Mouse (Mus musculus) embryo, embryonic 11.5 days (tissue): ENCODE measurements around the gene Dhodh.
A peak's percentile ranks its signal among the peaks of the same experiment; 100 is the strongest.

ENCODE experiments used
- DNase-seq: peaks from one replicate; pipeline ENCODE4 v3.0.0-alpha.2; 2012; ENCODE audit warnings: low read depth, low spot score

Dhodh gene

DNA sequence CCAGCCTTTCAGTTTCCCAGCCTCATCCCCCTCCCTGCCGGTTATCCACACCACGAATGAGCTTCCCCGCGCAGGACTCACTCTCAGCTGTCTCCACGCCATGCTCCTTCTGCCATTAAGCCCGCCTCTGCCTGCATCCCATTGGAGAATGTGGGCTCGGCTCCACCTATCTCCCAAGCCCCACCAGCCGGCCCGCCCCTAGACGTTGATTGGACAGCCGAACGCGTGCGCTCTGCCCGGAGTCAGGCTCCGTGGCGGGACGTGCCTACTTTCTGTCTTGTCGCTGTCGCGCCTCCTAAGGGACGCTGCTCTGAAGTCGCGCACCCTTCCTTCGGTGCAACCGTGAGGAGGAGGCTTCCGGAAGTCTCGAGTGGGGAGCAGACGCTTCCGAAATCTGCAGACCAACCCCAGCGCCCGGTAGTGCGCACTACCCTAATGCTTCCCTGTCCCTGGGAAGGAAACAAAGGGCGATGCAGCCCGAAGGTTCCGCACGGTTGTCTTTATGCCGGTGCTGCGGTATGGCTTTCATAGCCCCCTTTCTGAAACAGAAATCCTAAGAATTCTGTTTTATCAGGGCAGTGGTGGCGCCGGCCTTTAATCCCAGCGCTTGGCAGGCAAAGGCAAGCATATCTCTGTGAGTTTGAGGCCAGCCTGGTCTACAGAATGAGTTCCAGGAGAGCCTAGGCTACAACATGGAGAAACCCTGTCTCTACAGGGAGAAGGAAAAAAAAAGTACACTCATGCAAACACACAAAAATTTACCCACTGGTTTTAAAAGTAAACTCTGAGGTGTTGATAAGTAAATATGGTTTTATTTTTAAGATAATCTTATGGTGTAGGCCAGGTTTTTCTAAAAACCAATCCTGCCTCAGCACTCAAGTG lies at the start of gene Dhodh:
Dhodh (minus strand) TSS at position 403 of the 882 bp plus-strand sequence.
- DNase-seq = peak; percentile 90

DNA sequence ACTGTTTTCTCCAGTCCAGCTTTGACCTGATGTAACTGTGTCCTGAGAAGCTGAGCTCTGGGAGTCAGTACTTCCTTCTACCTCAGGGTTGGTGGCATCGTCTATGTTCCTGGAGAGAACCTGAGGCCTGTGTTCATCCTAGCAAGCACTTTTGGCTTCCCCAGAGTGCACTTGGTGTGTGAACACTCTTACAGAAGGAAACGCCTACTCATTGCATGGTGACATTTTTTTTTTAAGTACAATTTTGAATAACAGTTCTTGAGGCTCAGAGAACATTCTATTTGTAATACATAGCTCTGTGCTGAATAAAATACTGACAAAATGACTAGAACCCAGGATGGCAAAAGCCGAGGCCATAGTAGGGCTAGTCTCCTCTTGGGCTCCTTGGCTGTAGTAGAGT lies 48.4 kb upstream of the Dhodh start:
- no peak for DNase-seq

DNA sequence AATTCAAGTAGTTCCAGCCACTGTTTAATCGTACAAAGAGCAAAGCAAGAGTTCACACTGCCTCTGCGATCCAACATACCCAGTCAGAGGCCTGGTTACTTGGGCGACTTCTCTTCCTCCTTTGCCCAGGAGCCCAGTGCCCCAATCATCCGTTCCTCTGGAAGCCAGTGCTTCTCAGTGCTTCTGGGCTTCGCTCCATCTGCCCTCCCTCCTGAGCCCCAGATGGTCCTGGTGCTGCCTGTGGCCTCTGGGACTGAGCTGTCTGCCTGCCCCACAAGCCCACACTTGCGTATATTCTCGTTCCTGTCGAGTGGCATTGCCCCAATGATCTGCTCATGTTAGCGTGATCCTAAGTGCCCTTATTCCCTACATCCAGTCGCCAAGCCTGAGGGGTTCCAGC lies 42.3 kb upstream of the Dhodh start:
- DNase-seq = no peak

DNA sequence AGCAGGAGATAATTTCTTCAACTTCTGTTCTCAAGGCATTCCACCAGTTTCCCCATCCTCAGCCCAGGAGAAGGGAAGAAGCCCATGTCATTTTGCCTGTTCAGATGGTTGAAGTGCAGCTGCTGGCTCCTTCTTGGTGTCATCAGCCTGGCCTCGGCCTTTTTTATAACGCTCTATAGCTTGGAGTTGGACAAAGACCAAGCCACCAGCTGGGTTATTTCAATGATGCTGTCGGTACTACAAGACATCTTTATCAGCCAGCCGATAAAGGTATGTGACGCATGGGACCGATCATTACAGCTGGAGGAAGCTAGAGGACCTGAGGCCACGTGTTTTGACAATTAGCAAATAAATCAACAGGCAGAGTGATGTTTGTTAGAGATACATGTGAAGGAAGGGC lies 40.0 kb upstream of the Dhodh start:
- no peak for DNase-seq

DNA sequence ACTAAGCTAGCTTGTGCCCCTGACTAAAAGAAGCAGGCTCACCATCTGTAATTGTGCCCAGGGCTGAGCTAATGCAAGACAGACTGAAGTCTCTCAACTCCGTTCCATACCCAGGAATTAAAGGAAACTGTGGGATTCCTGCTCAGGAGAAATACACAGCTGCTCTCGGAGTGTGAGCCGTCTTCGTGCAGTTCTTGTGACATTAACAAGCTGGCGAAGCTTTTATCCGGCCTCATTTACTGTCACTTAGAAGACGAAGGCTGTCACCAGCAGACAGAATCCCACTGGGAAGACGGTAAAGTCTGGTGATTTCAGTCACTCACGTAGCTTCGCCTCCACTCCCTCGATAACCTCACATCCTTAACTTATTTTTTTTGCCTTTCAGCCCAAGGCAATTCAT lies 38.9 kb upstream of the Dhodh start:
- no peak for DNase-seq

DNA sequence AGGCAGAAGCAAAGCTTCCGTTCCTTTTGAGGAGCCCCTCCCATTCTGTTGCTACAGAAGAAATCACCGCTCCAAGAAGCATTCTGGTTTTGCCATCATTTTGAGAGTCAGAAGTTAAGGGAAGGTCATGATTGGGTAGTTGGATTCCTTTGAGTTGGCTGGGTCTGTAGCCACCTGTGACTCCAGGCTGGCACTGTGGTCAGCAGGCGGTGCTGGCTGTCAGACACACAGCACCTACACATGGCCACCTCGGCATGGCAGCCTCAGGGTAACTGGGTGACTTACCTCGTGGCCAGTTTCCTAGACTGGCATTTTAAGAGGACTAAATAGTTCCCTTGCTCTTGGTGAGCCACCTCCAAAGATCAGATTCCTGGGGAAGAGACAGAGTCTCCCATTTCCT lies 32.8 kb upstream of the Dhodh start:
- DNase-seq = no peak

DNA sequence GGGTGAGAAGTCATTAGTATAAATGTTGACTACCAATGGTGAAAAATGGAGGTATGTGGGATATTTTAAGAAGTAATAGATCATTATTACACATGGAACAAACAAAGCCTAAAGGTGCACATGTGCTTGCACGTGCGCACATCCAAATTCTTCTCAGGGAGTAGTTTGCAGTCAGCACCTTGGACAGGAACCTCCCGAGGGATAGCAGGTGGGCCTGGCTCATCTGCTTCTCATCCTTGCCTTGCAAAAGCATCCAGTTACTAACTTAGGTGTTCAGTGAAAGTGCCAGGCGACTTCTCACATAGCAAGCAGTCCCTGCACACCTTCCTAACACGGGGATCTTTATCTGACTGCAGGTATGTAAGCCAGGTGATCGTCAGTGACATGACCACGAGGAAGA lies 31.9 kb upstream of the Dhodh start:
- DNase-seq = no peak

DNA sequence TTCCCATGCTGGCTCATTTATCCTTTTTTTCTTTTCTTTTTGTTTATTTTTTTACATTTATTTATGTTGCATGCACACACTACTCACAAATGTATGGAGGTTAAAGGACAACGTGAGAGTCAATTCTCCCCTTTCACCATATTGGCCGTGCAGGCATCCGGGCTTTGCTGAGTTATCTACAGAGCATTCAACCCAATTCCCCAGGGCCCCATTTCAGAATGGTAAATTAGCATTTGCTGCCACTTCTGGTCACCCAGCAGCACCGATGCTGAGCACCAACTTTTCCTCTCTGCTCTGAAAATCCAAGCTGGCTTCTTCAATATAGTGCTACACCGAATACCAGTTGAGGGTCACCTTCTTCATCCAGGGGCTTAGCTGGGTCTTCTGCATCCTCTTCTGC lies 30.4 kb upstream of the Dhodh start:
- DNase-seq = no peak

DNA sequence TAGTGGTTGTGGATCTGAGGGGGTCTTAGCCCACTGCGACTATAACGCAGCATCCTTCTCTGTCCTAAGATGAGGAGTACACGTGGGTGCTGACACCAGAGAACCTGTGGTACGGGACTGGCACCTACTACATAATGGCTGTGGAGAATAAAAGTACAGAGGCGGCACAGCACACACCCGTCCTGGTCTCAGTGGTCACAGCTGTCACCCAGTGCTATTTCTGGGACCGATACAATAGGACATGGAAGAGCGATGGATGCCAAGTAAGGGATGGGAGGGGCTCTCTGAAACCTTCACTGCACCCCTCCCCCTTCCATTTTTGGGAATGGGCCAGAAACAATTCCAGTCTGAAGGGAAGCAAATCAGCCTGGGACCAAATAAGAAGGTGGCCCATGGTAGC lies 26.7 kb upstream of the Dhodh start:
- no peak for DNase-seq

DNA sequence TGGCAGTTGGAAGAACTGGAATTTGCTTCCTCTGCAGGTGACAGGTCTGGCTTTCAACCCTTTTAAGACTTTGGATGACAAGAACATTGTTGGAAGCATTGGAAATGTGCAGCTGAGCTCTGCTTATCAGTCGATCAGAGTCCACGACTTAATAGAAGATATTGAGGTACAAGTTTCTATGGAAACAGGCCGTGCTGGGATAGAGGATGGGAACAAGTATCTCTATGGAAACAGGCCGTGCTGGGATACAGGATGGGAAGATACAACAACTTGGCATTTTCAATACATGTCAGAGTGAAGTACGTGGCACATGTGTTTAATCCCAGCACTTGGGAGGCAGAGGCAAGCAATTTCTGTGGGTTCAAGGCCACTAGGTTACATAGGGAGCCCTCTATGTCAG lies 24.0 kb upstream of the Dhodh start:
- no peak for DNase-seq

DNA sequence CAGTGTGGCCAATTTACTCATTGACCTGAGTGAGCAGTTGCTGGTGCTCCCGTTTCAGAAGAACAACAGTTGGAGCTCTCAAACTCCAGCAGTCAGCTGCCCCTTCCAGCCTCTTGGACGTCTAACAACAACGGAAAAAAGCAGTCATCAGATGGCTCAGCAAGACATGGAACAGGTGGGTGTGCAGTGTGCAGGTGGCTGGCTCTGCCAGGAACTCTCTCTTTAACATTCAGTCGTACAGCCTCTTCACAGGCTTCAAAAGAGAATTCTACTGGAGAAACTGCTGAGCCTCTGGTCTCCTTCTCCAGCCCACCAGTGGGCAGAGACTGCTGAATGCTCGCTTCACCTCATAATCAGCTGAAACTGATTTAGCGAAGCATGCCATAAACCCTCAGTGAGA lies 20.2 kb upstream of the Dhodh start:
- DNase-seq = no peak

DNA sequence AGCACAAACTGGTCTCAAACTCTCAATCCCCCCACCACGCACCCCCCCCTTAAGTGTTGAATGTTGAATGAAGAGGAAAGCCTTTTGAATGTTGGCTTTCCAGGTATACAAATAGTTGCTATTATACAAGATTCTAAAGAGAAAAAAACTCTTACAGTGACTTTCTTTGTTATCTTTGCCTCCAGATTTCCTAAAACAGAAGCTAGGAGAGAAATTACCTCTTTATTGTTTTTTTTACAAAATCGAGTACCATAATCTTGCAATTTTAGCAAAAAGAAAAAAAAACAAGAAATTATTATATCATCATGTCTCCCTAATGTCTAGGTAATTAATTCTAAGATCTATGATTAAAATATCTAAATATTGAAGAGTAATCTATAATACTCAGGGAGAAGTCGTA lies 7.1 kb upstream of the Dhodh start:
- no peak for DNase-seq

DNA sequence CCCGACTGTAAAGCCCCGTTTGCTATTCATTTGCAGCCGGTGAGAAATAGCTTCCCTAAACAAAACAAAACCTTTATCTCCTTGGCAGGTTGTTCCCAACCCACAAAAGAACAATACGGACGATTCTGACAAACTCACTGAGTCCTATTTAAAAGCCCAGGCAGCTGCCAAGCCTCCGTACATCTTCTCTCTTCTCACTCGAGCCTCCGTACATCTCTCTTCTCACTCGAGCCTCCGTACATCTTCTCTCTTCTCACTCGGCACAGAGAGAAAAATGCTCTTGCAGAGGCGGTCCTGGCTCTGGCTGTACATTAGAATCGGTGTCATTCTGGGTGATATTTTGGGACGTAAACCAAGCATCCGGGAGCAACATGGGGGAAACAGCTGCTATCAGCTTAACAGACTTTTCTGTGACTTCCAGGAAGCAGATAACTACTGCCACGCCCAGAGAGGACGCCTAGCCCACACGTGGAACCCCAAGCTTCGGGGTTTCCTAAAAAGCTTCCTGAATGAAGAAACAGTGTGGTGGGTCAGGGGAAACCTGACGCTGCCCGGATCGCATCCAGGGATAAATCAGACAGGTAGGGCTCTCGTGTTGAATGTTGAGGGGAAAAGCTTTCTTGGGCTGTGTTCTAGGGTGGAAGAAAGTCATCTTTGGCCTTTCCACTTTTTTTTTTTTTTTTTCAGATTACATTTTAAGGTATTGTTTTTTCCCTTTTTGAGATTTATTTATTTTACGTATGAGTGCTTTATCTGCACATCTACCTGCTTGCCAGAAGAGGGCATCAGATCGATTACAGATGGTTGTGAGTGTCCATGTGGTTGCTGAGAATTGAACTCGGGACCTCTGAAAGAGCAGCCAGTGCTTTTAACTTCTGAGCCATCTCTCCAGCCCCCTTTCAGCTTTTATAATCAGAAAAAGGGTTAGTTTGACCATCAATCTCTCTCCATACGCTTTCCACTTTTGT lies 6.1 kb upstream of the Dhodh start, which contains the start of gene Pkd1l3:
Pkd1l3 (plus strand) TSS at position 275 of the 968 bp plus-strand sequence.
- no peak for DNase-seq

DNA sequence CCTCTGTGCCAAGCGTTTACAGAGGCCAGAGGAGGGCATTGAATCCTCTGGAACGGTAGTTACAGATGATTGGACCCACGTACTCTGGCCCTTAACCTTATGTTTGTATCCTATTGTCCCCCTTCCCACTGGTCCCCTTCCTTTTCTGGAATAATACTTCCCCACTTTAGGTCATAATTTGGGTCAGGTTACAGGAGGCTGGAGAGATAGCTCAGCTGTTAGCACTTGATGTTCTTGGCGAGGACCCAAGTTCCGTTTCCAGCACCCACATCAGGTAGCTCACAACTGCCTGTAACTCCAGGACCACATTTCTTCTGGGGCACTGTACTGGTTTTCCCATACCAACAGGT lies 655 bp upstream of the Dhodh start:
- DNase-seq = no peak

DNA sequence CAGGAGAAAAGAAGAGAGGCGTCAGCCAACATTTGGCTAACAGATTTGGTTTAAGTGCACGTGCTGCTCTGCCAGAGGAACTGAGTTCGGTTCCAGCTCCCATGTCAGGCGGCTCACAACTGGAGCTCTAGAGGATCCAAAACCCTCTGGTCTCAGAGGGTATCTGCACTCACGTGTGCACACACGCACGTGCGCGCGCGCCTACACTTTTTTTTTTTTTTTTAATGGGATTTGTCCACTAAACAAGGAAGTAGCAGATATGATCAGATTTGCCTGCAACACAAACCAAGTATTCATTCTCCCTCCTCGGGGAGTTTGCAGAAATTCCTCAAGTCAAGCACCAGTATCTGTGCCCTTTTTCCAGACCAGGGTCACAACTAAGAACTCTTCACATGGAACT lies 823 bp downstream of the Dhodh start:
- DNase-seq = no peak

DNA sequence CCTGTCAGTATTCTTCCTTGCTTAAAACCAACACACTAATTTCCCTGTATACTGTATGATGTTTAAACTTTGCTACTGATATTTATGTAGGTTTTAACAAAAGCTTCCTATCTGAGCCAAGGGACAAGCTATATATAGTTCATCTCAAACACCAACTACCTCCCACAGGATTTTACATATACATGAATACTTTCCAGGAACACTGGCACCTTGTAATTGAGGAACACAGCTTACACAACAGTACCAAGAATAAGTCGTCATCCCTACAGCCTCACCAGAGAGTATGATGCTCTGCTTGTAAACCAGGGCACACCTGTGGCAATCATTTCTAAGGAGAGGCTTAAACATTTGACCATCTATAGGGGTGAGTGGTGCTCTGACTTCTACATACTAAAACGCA lies 1.7 kb downstream of the Dhodh start:
- DNase-seq = no peak

DNA sequence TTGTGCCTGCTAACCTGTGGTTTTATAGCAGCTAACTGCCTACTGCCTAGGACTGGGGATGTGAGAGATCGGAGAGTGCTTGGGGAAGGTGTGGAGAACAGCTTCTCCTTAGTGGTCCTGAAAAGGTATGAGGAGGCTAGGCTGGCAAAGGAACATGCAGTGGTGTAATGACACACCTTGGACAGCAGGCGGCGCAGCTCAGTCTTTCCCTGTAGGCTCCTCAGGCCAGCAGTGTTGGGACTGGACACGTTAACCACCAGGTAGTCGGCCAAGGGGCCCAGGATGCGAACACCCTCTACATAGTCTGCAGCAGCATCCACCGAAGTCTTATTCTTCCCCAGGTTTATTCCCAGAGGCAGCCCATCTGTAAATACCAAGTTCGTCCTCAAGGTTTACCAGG lies 12.6 kb downstream of the Dhodh start:
- DNase-seq = no peak

DNA sequence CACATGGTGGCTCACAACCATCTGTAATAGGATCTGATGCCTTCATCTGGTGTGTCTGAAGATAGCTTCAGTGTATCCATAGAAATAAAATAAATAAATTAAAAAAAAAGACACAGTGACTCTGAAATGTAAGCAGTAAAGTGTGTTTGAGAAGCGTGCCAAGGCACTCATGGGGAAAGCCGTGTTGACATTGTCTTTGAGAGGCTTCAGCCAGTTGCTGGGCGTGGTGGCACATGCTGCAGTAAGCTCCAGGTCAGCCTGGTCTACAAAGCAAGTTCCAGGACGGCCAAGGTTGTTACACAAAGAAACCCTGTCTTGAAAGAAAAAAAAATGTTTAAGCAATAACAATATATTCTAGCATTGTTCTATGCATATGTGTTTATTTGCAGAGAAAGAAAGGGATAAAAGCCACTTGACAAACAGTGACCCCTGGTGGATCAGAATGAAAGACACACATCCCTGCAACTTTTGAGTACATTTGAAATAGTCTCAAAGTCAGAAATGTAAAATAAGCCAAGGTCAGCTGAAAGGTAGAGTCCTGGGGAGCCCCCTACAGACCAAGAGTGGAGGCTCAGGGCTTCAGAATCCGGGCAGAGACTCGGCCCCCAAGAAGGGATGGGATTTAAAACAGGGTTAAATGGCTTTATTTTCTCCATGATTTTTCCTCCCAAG lies 15.2 kb downstream of the Dhodh start:
- DNase-seq = no peak

DNA sequence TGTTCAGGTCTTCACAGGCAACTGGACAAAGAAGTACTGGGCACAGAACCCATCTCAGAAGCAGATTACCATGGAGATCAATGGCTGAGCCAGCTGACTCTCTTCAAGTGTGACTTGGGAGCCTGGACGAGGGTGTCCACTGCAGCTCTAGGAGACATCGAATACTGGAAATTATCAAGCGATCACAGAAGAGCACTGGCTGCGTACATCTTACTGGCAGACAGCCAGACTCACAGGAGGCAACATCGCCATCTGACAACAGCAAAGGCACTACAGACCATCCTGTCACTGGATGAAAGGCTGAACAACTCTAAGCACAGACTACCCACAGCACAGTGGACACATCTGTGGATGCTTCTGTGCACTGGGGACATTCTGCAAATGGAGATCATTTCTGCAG lies 16.3 kb downstream of the Dhodh start:
- no peak for DNase-seq

DNA sequence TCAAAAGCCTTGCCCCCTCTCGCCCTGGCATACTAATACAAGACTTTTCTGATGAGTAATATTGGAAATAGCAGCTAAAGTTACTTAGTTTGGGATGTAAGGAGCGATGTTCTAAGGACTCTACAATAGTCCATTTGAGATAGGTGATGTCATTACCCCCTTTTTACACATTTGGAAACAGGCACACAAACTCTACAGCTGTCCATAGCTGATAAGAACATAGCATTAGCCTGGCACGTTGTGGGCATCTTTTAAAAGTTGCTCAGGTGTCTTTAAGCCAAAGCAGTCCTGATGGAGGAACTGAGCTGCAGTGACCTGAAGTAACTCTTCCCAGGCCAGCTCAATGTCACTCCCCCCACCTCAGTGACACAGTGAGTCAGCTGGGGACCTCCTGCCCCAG lies 17.1 kb downstream of the Dhodh start:
- DNase-seq = no peak

DNA sequence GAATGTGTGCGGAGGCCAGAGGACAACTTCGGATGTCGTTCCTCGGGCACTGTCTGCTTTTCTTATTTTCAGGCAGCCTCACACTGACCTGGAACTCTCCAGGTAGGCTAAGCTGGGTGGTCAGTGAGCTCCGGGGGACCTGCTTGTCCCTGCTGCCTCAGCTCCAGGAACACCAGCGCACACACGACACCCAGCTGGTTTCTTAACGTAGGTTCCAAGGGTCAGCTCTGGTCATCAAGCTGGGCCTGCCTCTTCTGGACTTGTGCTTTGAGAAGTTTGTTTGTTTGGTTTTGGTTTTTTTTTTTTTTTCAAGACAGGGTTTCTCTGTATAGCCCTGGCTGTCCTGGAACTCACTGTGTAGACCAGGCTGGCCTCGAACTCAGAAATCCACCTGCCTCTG lies 17.6 kb downstream of the Dhodh start:
- no peak for DNase-seq

DNA sequence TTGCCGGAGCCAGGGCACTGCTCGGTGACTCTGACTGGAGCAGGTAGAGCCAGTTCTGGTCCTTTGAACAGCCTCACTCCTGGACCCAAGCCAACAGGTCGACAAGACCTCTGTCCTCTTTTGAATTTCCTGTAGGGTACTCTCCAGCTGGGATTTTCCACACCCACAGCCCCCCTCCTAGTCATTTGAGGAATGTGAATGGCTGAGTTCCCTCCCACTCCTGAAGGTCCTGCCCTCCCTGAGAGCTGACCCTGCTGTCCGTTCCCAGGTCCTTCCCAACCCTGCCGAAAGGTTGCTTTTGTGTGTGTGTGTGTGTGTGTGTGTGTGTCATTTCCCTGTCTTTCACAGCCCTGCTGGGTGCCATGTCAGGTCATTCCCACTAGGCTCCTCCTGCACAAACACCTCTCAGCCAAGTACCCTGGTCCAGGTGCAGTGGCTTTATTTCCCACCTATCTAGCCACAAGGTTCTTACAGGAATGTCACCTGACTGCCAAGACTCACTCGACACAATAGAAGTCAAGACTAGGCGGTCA lies 21.4 kb downstream of the Dhodh start:
- DNase-seq = no peak
